Mouse (Mus musculus): ENCODE data around the gene Capn13.

- TF ChIP-seq CTCF (IDR thresholded peaks at IDR 0.05; ENCODE audit: borderline replicate concordance, insufficient read depth, low read depth, low read length) (peak; percentile 87), POLR2A (IDR thresholded peaks at IDR 0.05; ENCODE audit: borderline replicate concordance, insufficient read depth, low read length) (no peak)
Observed at GRCm38 (mm10) chr17:73301258-73302050, 99.2 kb downstream of the Capn13 start.

All from cerebellum, adult 2 months (tissue).